Mouse (Mus musculus): ENCODE measurements at regions not wholly inside any gene's neighbourhood (a gene's known extent, or its start where the extent isn't known, plus 50 kb on each side); places are given as distances from the start of the nearest gene placed in this dataset.

DNA sequence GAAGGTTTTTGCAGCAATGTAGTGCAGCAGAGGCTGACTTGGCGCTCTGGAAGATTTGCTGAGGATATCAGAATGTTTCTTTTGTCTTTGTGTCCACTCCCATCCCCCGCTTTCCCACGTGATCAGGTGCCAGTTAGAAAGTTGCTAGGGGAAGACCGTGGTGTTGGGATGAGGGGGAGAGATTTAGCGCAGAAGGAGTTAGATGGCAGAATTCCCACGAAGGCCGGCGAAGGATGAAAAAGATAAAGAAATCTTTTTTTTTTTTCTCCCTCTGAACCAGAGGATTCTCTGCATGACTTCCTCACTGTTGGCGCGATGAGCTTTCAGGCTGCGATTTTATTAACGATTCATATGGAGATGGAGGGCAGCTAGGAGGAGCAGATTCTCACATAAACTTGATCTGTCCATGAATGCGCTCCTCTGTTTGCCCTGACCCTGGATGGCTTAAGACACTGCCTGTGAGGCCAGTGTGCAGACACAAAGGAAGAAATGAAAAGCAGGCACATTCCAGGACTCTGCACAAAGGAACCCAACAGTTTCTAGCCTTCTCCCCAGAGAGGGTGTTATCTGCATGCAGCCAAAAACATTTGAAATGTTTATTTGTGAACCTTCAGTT, 201.5 kb downstream of the Gm11146 start:
- peak; percentile 86 for DNase-seq (ENCODE audit: inconsistent ontology term)

DNA sequence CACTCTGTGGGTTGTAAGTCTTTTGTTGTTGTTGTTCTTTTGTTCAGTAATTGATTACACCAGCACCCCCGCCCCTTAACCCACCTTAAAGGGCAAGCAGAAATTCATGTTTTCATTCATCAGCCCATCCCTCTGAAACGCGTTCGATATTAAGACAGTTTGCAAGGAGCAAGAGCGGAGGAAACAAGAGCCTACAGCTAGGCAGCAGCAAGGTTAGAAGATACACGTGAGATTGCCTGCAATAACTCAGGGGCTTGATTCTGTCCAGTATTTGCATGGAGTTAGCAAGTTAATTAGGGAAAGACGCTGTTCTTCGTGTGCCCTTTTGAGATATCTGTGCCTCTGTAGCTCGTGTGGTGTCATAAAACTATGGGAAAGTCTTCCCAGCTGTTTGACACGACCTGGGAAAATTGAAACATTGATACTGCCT, 202.0 kb downstream of the Gm11146 start:
- peak; percentile 38 for DNase-seq (ENCODE audit: inconsistent ontology term)

- DNase-seq (ENCODE audit: inconsistent ontology term), result no peak
Measured at GRCm38 (mm10) chr16:77394054-77394716, 207.7 kb downstream of the Gm11146 start.

DNA sequence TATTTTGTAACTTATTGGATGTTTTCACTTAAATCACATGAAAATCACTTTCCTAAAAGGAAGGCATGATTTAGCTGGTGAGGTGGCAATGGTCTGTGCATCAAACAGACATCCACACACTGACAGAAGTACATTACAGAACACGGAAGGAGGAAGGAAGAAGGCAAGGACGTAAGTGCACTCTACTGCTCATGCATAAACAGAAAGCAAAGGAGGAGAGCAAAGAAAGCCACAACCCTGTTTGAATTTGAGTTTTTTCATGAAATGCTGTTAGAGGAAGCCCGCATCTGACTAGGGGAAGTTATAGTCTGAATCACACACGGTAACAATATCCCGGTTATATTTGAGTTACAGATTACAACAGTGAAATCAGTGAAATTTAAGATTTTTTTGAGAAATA, 208.4 kb downstream of the Gm11146 start:
- no peak for DNase-seq (ENCODE audit: inconsistent ontology term)

DNA sequence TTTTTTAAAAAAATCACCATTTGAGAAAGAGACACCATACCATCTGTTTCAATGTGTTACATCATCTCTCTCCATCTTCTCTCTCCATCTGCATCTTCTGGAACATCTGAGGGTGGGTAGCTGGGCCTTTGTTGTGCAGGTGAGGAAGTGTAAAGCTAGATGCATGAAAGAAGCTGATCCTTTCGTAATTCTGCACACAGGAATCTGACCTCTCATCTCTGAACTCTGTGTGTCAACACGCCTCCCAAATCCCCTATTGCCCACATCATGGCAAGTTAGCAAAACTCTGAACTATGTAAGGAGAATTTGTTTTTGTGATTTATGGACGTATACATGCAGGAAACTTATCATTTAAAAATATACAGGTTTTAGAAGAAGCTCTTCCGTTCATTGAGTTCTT, 209.7 kb downstream of the Gm11146 start:
- no peak for DNase-seq (ENCODE audit: inconsistent ontology term)

- DNase-seq (ENCODE audit: inconsistent ontology term), result no peak
Measured at GRCm38 (mm10) chr16:77384021-77384729, 217.7 kb downstream of the Gm11146 start.

GRCm38 (mm10) chr16:77382790-77383189, 219.1 kb downstream of the Gm11146 start:
- DNase-seq (ENCODE audit: inconsistent ontology term), result no peak

DNA sequence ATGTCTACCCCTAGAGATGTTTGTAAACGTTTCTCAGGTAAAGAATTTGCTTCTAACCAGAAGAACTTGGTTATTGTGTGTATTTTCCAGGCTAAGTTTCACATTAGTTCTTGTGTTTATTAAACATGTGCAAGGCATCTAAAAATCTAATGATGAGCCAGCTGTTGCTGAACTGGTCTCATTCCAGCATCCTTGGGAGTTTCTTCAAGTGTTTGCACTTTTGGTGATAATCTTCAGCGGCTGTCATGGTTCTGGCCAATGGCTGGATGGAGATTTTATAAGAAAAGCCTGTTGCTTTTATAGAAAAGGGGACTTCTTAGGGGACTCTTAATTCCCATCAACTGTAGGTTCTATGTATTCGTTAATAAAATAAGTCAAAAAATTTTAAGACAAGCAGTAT, 229.1 kb downstream of the Gm11146 start:
- DNase-seq (ENCODE audit: inconsistent ontology term), result no peak

DNA sequence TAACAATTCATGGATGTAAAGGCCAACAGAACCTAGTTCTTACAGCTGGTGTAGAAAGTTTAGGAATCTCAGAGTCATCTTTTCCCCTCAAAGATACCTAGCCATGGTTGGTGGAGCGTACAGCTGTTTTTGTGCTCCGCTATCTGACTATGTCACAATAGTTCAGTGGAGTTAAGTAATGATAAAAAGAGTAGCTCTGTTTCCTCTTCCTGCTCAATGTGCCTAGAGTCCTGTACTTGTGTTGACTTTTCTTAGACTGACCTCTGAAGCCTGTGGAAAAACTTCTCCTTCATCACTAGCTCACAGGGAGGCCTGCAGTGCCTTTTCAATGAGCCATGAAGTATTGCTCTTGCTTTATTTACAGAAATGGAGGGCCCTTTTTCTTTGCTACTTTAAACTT, 232.1 kb downstream of the Gm11146 start:
- DNase-seq (ENCODE audit: inconsistent ontology term), result no peak

DNA sequence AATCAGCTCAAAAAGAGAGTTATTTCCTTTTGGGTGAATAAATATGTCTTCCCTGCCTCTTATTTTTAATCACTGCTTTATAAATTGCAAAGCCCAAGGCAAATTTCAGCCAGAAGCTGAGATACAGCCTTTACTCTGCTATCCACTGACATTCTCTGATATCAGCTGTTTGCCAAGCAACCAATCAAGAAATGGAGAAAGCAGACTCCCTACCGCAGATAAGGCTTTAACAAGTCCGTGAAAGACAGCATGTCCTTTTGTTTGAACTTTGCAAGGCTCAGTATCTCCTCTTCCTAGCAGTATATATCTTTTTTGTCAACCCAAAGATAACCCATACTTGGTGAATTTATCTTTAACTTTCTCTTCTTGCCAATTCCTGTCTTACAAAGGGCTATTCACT, 236.6 kb downstream of the Gm11146 start:
- no peak for DNase-seq (ENCODE audit: inconsistent ontology term)

DNA sequence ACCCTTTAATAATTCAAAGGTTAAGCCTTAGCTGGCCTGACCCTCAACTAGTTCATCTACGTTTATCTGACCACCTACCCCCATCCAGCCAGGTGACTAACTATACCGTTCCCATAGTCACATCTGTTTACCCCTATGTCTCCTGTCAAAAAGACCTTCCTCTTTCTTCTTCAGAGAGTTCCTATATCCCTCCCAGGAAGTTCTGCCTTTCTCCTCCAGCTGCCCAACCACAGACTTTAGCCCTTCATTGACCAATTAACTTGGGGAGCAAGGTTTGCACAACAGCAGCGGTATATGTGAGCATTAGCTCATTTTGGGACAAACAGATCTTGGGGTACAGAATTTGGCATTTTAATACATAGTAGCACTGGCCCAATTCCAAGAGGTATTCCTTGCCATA, 237.5 kb downstream of the Gm11146 start:
- DNase-seq (ENCODE audit: inconsistent ontology term), result no peak

DNA sequence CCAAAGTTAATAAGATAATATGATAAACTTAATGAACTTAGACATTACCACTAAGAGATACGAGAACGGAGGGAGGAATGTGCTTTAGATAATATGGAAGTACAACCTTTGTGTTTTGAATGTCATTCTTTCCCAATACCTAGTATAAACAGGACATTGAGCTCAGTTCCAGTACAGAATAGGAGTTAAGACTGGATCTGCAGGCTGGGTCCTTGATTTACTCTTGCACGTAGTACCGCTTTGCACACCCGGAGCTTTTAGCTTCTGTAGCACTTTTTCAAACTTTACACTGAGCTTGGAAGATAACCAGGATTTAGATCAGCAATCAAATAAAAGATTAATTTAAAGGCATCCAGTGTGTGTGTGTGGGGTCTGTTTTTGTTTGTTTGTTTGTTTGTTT, 242.7 kb downstream of the Gm11146 start:
- no peak for DNase-seq (ENCODE audit: inconsistent ontology term)

DNA sequence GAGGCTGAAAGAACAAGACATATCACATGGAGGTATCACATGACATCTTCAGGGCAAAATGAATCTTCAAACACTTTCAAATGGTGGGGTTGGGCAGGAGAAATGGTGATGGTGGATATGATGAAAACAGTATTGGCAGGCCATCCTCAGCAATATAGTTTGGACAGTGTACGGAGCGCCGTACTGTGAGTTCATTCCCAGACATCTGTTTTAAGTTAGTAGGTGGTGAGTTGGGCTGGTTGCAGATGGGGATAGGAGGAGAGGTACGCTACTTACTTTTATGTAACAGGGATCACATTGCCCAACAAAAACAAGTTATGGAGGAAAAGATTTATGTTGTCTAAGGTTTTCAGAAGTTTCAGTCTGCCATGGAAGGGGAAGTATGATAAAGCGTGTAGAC, 246.6 kb downstream of the Gm11146 start:
- DNase-seq (ENCODE audit: inconsistent ontology term), result no peak

GRCm38 (mm10) chr16:77354201-77354712, 247.6 kb downstream of the Gm11146 start:
- DNase-seq (ENCODE audit: inconsistent ontology term), result no peak

DNA sequence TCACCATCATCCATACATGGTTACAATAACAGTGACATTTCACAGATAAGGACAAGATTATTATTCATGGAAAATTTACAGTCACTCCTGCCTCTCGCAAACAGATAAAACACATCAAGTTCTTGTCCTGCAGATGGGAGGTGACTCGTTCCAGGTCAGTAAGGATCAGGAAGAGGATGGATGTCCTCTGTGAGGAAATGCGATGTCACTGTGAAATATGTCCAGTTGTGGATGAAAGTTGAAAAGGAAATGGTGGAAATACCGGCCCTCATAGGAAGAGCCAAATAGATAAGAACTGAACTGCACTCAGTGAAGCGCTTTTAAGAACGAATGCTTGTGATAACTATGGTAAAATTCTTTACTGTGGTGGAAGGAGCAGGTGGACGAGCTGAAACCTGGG, 255.8 kb downstream of the Gm11146 start:
- DNase-seq (ENCODE audit: inconsistent ontology term), result no peak

GRCm38 (mm10) chr16:77332285-77332684, 269.6 kb downstream of the Gm11146 start:
- no peak for DNase-seq (ENCODE audit: inconsistent ontology term)

DNA sequence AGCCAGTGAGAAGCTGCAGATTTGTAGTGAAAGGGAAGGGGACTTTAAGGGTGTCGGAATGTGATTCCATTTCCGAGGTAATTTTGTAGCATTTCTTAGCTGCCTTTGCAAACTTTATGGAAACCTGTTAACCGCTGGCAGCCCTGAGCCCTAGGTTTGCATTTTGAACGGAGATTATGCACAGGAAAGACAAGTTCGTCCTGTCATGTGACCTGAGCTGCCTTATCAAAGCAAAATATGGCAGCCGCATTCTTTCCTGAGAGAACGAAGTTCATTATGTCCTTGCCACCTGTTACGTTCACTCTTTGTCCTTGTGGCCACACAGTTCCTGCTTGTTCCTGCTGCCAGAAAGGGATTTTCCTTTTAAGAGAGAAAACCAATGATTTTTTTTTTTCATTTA, 270.9 kb downstream of the Gm11146 start:
- DNase-seq (ENCODE audit: inconsistent ontology term), result peak; percentile 73

- peak; percentile 40 for DNase-seq (ENCODE audit: inconsistent ontology term)
Measured at GRCm38 (mm10) chr16:77329711-77330530, 272.0 kb downstream of the Gm11146 start.

DNA sequence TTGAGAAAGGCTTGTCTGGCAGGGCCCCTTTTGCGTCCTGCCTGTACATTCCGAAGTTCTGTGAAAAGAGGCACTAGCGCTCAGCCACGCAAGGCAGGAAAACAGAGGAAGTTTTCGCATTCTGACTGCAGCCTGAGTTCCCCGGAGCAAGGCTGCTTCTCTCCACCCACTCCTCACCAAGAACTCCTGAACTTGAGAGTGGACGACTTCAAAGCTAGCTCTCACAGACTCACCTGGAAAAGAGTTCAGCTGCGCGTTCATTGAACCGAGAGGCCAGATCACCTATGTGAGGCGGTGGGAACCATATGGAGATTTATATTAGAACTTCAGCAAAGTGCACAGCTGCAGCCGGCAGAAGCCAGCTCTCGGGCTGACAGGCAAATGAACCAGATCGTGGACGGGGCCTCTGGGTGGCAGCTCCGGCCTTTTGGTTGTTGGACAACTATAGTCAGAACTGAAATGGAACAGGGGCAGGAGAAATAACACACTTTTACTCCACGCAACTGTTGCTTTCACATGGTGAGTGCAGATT, 272.7 kb downstream of the Gm11146 start:
- DNase-seq (ENCODE audit: inconsistent ontology term), result peak; percentile 76

- DNase-seq (ENCODE audit: inconsistent ontology term), result no peak
Measured at GRCm38 (mm10) chr16:77328628-77329159, 273.2 kb downstream of the Gm11146 start.

DNA sequence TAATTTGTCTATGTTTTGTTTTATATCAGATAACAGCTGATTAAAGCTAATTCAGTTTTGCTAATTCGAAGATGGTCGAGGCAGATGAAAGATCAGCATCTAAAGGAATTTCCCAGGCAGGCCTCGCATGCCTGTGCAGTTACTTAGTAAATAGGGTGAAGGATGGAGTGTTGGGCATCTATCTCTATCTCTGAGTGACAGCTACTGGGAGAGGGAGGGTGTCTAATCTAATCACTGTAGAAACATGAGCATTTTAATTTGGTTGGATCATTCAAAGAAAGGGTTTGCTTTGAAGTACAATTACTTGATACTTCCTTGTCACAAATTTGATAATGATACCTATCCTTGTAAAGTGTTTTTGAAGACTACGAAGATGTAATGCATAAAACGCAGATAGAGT, 273.8 kb downstream of the Gm11146 start:
- DNase-seq (ENCODE audit: inconsistent ontology term), result peak; percentile 52
